Mouse (Mus musculus) midbrain, embryonic 10.5 days (tissue): ENCODE data around the gene Dmrtc2. TPM values are rescaled to one million over a fixed set of nuclear protein-coding genes. Genes with fewer than 3 reads are reported as not detected.

Experiments
- DNase-seq: peaks from one replicate; pipeline ENCODE4 v3.0.0-alpha.2; 2017; ENCODE audit warnings: low spot score
- H3K27ac ChIP-seq: fragments of 300-500 bp; sonication (generic); replicated peaks from 2 replicates; pipeline ENCODE4 v1.5.1; 2016; ENCODE audit warnings: mild to moderate bottlenecking
- H3K27me3 ChIP-seq: fragments of 300-500 bp; sonication (generic); 2 replicates; pipeline ENCODE4 v1.6.1; 2016; ENCODE audit warnings: low read depth, mild to moderate bottlenecking; ENCODE audit not compliant: poor library complexity, severe bottlenecking
- H3K36me3 ChIP-seq: fragments of 300-500 bp; sonication (generic); 2 replicates; pipeline ENCODE4 v1.6.1; 2016; ENCODE audit warnings: mild to moderate bottlenecking, moderate library complexity
- H3K4me1 ChIP-seq: fragments of 300-500 bp; sonication (generic); 2 replicates; pipeline ENCODE4 v1.6.1; 2016
- H3K4me3 ChIP-seq: fragments of 300-500 bp; sonication (generic); 2 replicates; pipeline ENCODE4 v1.5.1; 2016; ENCODE audit warnings: mild to moderate bottlenecking, moderate library complexity
- H3K9me3 ChIP-seq: fragments of 300-500 bp; sonication (generic); replicated peaks from 2 replicates; pipeline ENCODE4 v1.6.1; 2016; ENCODE audit warnings: mild to moderate bottlenecking
- WGBS: fragments of 180-500 bp; shearing (Covaris S2); methylation state at CpG from one replicate; pipeline ENCODE4 v1.1.7; 2016; 5-methylcytosine and 5-hydroxymethylcytosine counted together
- polyA plus RNA-seq: library from polyadenylated mRNA; unstranded; fragments of >200 nt; fragmentation: Nextera tagmentation; extraction: Ambion mirVana; gene quantifications from 2 replicates; pipeline ENCODE4 v1.2.1, GENCODE M21; 2016

The Dmrtc2 gene
- polyA plus RNA-seq, 1 experiment from 2014 or later = not detected

GRCm38 (mm10) chr7:24882416-24883199 lies 12.8 kb downstream of the Dmrtc2 start:
- Histone ChIP-seq H3K4me1 (peaks cover 35% of the 10 kb centered on the region), H3K27me3 (no peaks in the 10 kb centered on the region), H3K4me3 (no peak overlapping the region), H3K9me3 (no peaks in the 10 kb centered on the region), H3K36me3 (peaks cover 24% of the 10 kb centered on the region), H3K27ac (no peak overlapping the region)
- WGBS = 92% methylated on average over 9 of the region's 9 CpGs
- no peak for DNase-seq

GRCm38 (mm10) chr7:24883896-24884692 lies 14.2 kb downstream of the Dmrtc2 start, which contains the start of gene Rps19:
Gene Rps19, plus strand, starts transcription at chr7:24884371.
- H3K9me3 ChIP-seq = no peaks in the 10 kb centered on the region
- H3K27ac ChIP-seq = peak within 1 kb of the TSS; percentile 100
- H3K4me3 ChIP-seq = peak within 1 kb of the TSS; percentile 99
- DNase-seq = peak; percentile 98
- no peaks in the 10 kb centered on the region for H3K27me3 ChIP-seq
- peaks cover 39% of the 10 kb centered on the region for H3K36me3 ChIP-seq
- under 1% methylated on average over 57 of the region's 57 CpGs for WGBS
- H3K4me1 ChIP-seq = peaks cover 46% of the 10 kb centered on the region

DNA sequence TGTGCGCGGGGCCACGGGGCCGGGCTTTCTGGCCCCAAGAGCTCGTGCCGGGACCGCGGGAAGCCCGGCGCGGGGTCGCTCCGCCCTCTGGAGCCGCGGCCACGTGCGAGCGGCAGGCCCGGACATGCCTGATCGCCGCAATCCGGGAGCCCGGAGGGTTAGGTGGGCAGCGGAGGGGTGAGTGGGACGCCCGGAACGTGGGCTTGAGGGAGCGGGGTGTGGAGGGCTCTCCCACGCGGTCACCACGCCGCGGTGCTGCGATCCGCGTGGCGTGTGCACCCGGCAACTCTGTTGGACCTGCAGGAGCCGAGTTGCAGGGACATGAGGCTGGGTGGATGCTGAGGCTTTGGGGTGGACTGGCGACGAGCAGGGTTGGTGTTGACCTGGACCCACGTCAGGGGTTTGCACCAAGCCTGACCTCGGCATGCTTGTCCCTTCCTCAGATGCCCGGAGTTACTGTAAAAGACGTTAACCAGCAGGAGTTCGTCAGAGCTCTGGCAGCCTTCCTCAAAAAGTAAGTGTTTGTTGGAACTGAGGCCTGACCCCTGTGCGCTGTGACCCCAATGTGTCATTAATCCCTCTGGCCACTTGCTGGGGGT lies 14.9 kb downstream of the Dmrtc2 start:
- Histone ChIP-seq H3K4me3 (peak overlapping the region; percentile 99), H3K9me3 (no peaks in the 10 kb centered on the region), H3K27ac (peak overlapping the region; percentile 100), H3K36me3 (peaks cover 46% of the 10 kb centered on the region), H3K27me3 (no peaks in the 10 kb centered on the region), H3K4me1 (peaks cover 39% of the 10 kb centered on the region)
- WGBS = under 1% methylated on average over 47 of the region's 47 CpGs
- no peak for DNase-seq

DNA sequence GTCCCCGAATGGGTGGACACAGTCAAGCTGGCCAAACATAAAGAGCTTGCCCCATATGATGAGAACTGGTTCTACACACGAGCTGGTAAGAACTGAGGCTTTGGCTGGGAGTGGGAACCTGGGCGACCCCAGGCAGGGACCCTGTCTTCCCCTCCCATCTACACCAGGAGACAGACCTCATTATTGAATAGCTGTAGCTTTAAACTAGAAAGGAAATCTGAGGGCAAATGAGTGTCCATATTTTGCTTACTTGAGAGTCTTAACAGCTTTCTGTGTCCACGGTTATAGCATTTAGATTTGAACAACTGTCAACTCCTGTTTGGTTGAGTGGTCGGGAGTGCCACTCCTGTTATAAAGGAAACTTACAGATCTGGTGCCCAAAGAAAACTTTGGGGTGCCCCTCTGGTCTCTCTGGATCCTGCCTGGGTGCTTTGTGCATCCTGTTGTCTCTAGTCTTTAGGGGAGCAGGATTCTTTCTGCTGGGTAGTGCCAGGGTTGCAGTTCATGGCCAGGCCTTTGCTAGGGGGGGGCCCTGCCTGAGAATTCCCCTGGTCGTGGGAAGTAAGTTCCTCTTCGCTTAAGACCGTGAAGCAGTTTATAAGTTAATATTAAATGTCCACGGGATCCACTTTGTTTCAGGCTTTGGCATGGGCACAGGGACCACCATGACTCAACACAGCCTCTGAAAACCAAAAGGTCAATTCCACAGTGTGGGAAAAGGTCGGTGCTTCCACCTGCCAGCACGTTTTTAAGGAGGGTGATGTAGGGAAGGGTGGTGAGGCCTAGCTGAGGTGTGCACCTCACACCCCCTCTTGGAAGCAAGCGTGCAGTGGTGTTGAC lies 15.8 kb downstream of the Dmrtc2 start:
- H3K4me1 ChIP-seq = peaks cover 39% of the 10 kb centered on the region
- H3K36me3 ChIP-seq = peaks cover 55% of the 10 kb centered on the region
- peak overlapping the region; percentile 99 for H3K4me3 ChIP-seq
- H3K27me3 ChIP-seq = no peaks in the 10 kb centered on the region
- no peaks in the 10 kb centered on the region for H3K9me3 ChIP-seq
- H3K27ac ChIP-seq = peak overlapping the region; percentile 100
- 50% methylated on average over 12 of the region's 12 CpGs for WGBS
- no peak for DNase-seq

DNA sequence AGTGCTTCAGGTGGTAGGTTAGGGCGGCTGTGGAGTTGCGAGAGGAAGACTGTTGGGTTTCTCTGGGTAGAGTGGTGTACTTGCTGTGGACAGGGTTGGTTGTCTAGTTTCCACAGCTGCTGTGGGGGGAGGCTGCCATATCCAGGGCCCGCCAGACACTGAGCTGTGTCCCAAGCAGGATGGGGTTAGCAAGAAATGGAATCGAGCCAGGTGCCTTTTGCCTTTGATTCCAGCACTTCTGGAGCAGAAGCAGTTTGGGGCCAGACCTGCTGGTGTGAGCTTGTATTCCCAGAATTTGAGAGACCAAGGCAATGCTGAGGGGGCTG lies 16.4 kb downstream of the Dmrtc2 start:
- no peak for DNase-seq
- 89% methylated on average over 4 of the region's 4 CpGs for WGBS
- Histone ChIP-seq H3K4me3 (peak overlapping the region; percentile 99), H3K27ac (peak overlapping the region; percentile 100), H3K9me3 (no peaks in the 10 kb centered on the region), H3K36me3 (peaks cover 60% of the 10 kb centered on the region), H3K27me3 (no peaks in the 10 kb centered on the region), H3K4me1 (peaks cover 39% of the 10 kb centered on the region)

DNA sequence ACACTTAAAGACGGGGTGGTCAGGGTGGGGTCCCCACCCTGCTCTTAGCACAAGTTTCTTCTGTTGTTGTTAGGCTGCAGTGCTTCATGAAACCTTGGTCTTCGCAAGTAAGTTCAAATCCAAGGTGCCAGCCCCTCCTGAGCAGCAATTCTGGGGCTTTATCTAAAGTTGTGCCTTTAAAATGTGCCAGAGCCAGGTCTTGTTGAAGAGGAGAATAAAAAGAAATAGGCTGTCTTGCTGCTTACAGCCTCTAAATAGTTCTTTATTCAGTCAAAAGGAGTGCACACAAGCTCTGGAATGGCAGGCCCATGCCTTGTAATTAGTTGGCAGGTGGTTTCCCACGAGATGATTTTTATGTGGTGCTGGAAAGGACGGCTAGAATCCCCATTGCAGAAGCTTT lies 17.2 kb downstream of the Dmrtc2 start:
- no peak overlapping the region for H3K27ac ChIP-seq
- H3K4me1 ChIP-seq = peaks cover 39% of the 10 kb centered on the region
- peak overlapping the region; percentile 99; the same call in 1 of the 2 replicates for H3K4me3 ChIP-seq
- WGBS = 81% methylated on average over 4 of the region's 4 CpGs
- H3K9me3 ChIP-seq = no peaks in the 10 kb centered on the region
- no peak for DNase-seq
- peaks cover 61% of the 10 kb centered on the region for H3K36me3 ChIP-seq
- no peaks in the 10 kb centered on the region for H3K27me3 ChIP-seq

- no peaks in the 10 kb centered on the region for H3K9me3 ChIP-seq
- 86% methylated on average over 6 of the region's 6 CpGs for WGBS
- no peak overlapping the region for H3K27ac ChIP-seq
- H3K27me3 ChIP-seq = no peaks in the 10 kb centered on the region
- H3K4me3 ChIP-seq = no peak overlapping the region
- peaks cover 39% of the 10 kb centered on the region for H3K4me1 ChIP-seq
- DNase-seq = no peak
- H3K36me3 ChIP-seq = peaks cover 66% of the 10 kb centered on the region
These were observed 19.8 kb downstream of the Dmrtc2 start for GRCm38 (mm10) chr7:24889431-24890220.

GRCm38 (mm10) chr7:24890281-24891216 lies 20.7 kb downstream of the Dmrtc2 start:
- Histone ChIP-seq H3K27ac (no peak overlapping the region), H3K36me3 (peaks cover 63% of the 10 kb centered on the region), H3K4me1 (peaks cover 35% of the 10 kb centered on the region), H3K9me3 (no peaks in the 10 kb centered on the region), H3K4me3 (no peak overlapping the region), H3K27me3 (no peaks in the 10 kb centered on the region)
- peak; percentile 76 for DNase-seq
- 32% methylated on average over 10 of the region's 10 CpGs for WGBS

- peaks cover 26% of the 10 kb centered on the region for H3K4me1 ChIP-seq
- DNase-seq = no peak
- H3K36me3 ChIP-seq = peaks cover 54% of the 10 kb centered on the region
- H3K4me3 ChIP-seq = no peak overlapping the region
- no peaks in the 10 kb centered on the region for H3K9me3 ChIP-seq
- 66% methylated on average over 3 of the region's 3 CpGs for WGBS
- H3K27ac ChIP-seq = no peak overlapping the region
- H3K27me3 ChIP-seq = no peaks in the 10 kb centered on the region
These were observed 21.6 kb downstream of the Dmrtc2 start for GRCm38 (mm10) chr7:24891241-24892124.

DNA sequence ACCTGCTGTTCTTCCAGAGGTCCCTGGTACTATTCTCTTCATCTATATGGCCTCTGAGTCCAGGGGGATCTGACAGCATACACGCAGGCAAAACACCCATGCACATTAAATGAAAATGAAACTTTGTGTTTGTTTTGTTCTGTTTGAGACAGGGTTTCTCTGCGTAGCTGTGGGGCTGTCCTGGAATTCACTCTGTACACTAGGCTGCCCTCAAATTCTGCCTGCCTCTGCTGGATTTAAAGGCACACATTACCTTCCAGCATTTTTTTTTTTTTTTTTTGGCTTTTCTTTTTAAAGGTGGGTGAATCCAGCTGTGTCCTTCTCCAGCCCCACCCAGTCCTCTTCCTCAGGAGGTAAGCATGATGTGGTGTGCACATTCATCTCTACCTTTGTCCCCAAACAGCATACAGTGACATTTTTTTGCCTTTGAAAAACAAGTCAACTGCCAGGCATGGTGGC lies 22.3 kb downstream of the Dmrtc2 start:
- H3K27me3 ChIP-seq = no peaks in the 10 kb centered on the region
- WGBS = 80% methylated on average over 2 of the region's 2 CpGs
- no peak overlapping the region for H3K4me3 ChIP-seq
- H3K4me1 ChIP-seq = peaks cover 19% of the 10 kb centered on the region
- peaks cover 47% of the 10 kb centered on the region for H3K36me3 ChIP-seq
- no peak overlapping the region for H3K27ac ChIP-seq
- DNase-seq = no peak
- H3K9me3 ChIP-seq = no peaks in the 10 kb centered on the region
